Mouse (Mus musculus): ENCODE results near the gene Rere. TPM values are rescaled to one million over a fixed set of nuclear protein-coding genes. Genes with fewer than 3 reads are reported as not detected.

Rere gene
- polyA plus RNA-seq, 1 experiment from 2014 or later, result 29.0 TPM

DNA sequence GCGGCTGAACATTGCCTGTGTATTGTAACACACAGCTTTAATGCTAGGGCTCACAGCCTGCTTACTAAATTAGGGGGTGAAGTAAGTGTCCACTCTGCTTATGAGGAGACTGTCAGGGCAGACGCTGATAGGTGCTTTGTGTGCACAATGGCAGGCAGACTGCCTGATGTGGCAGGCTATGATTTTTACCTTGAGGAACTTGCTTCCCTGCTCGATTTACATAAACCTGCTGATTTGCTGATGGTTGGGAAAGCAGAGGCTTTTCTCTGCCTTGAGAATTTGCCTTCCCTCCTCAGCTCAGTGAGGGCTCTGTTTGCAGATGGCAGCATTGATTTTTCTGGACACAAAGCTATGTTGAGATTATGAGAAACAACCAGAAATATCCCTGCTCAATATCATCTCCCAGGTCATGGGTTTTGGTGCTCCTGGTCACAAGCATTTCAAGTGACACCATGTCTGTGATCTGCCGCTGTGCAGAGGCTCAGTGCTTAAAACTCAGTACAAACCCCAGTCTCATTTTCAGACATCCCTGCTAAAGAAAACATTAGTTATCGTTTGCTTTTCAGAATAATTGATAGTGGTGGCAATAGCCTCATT, 145.5 kb downstream of the Rere start:
- H3K27ac ChIP-seq (ENCODE audit: low read length), result peak overlapping the region; percentile 87
- peaks cover 28% of the 10 kb centered on the region for H3K4me1 ChIP-seq (ENCODE audit: control insufficient read depth, insufficient read depth, low read length)
- H3K4me2 ChIP-seq (ENCODE audit: low read length), result peak overlapping the region; percentile 25; the same call in 1 of the 2 replicates

GRCm38 (mm10) chr4:150428762-150429161, 147.3 kb downstream of the Rere start:
- no peak overlapping the region for H3K9ac ChIP-seq (ENCODE audit: low read depth, low read length)
- peaks cover 32% of the 10 kb centered on the region for H3K4me1 ChIP-seq (ENCODE audit: control insufficient read depth, insufficient read depth, low read length)
- no peak overlapping the region for H3K4me3 ChIP-seq (ENCODE audit: low read depth, low read length)
- H3K9me3 ChIP-seq (replicated peaks; ENCODE audit: control insufficient read depth, low read length, poor library complexity, severe bottlenecking), result no peaks in the 10 kb centered on the region
- H3K27ac ChIP-seq (ENCODE audit: low read length), result no peak overlapping the region
- ATAC-seq, result no peak
- 80% methylated on average over 4 of the region's 4 CpGs for WGBS
- H3K4me2 ChIP-seq (ENCODE audit: low read length), result no peak overlapping the region
- H3K27me3 ChIP-seq (ENCODE audit: control insufficient read depth, insufficient read depth, low read depth, low read length), result no peaks in the 10 kb centered on the region
- no peaks in the 10 kb centered on the region for H3K36me3 ChIP-seq (ENCODE audit: control insufficient read depth, insufficient read depth, low read length)

More for the DNA sequence above, 145.5 kb downstream of the Rere start:
- peak; percentile 77 for ATAC-seq
- no peak overlapping the region for H3K4me3 ChIP-seq (ENCODE audit: low read depth, low read length)
- no peaks in the 10 kb centered on the region for H3K27me3 ChIP-seq (ENCODE audit: control insufficient read depth, insufficient read depth, low read depth, low read length)
- H3K36me3 ChIP-seq (ENCODE audit: control insufficient read depth, insufficient read depth, low read length), result no peaks in the 10 kb centered on the region
- WGBS, result 7% methylated on average over 5 of the region's 5 CpGs
- H3K9ac ChIP-seq (ENCODE audit: low read depth, low read length), result peak overlapping the region; percentile 36
- H3K9me3 ChIP-seq (replicated peaks; ENCODE audit: control insufficient read depth, low read length, poor library complexity, severe bottlenecking), result no peaks in the 10 kb centered on the region

DNA sequence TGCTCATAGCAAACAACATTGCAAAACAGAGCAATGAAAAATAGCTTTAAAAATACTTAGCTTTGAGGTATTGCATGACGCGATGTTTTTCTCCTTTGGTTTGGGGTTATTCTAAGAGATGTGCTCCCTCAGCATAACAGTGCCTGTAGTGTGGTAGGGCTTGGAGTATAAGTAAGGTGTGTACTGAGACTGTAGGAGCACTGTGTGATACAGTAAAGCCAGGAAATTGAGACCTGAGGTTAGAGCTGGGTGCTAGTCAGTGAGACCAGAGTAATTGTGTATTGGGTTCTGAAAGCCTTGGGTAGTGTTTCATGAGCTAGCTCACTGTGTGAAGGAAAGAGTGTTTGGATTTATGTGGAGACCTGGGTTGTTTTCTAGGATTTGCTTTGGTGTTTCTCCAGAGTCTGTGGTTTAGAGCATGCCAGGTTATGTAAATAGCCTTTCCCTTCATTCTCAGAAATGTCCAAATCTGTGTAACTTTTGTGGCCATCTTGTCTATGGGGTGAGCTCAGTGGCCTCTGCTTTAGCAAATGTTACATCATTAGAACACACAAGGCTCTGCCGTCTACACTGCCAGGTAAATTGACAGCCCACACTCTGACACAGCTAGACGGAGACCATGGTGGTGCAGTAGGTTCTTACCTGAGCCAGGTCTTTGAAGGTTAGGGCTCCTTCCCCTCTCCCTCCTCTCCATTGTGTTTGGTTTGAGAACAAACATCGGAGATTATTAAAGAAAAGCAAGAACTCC, 152.6 kb downstream of the Rere start:
- H3K27ac ChIP-seq (ENCODE audit: low read length), result no peak overlapping the region
- H3K27me3 ChIP-seq (ENCODE audit: control insufficient read depth, insufficient read depth, low read depth, low read length), result no peaks in the 10 kb centered on the region
- H3K4me2 ChIP-seq (ENCODE audit: low read length), result no peak overlapping the region
- 89% methylated on average over 5 of the region's 5 CpGs for WGBS
- no peaks in the 10 kb centered on the region for H3K9me3 ChIP-seq (replicated peaks; ENCODE audit: control insufficient read depth, low read length, poor library complexity, severe bottlenecking)
- no peaks in the 10 kb centered on the region for H3K36me3 ChIP-seq (ENCODE audit: control insufficient read depth, insufficient read depth, low read length)
- H3K4me3 ChIP-seq (ENCODE audit: low read depth, low read length), result no peak overlapping the region
- H3K9ac ChIP-seq (ENCODE audit: low read depth, low read length), result no peak overlapping the region
- ATAC-seq, result no peak
- H3K4me1 ChIP-seq (ENCODE audit: control insufficient read depth, insufficient read depth, low read length), result peaks cover 9% of the 10 kb centered on the region

GRCm38 (mm10) chr4:150435590-150435989, 154.1 kb downstream of the Rere start:
- no peak for ATAC-seq

GRCm38 (mm10) chr4:150438621-150439020, 157.2 kb downstream of the Rere start:
- Histone ChIP-seq H3K9ac (ENCODE audit: low read depth, low read length) (no peak overlapping the region), H3K9me3 (replicated peaks; ENCODE audit: control insufficient read depth, low read length, poor library complexity, severe bottlenecking) (no peaks in the 10 kb centered on the region), H3K36me3 (ENCODE audit: control insufficient read depth, insufficient read depth, low read length) (no peaks in the 10 kb centered on the region), H3K4me2 (ENCODE audit: low read length) (no peak overlapping the region), H3K27me3 (ENCODE audit: control insufficient read depth, insufficient read depth, low read depth, low read length) (no peaks in the 10 kb centered on the region), H3K4me1 (ENCODE audit: control insufficient read depth, insufficient read depth, low read length) (peaks cover 8% of the 10 kb centered on the region), H3K27ac (ENCODE audit: low read length) (no peak overlapping the region), H3K4me3 (ENCODE audit: low read depth, low read length) (no peak overlapping the region)
- ATAC-seq, result no peak
- 76% methylated on average over 6 of the region's 6 CpGs for WGBS

More at GRCm38 (mm10) chr4:150435590-150435989, 154.1 kb downstream of the Rere start:
- Histone ChIP-seq H3K4me3 (ENCODE audit: low read depth, low read length) (no peak overlapping the region), H3K9ac (ENCODE audit: low read depth, low read length) (no peak overlapping the region), H3K4me1 (ENCODE audit: control insufficient read depth, insufficient read depth, low read length) (peaks cover 9% of the 10 kb centered on the region), H3K4me2 (ENCODE audit: low read length) (no peak overlapping the region), H3K36me3 (ENCODE audit: control insufficient read depth, insufficient read depth, low read length) (no peaks in the 10 kb centered on the region), H3K27ac (ENCODE audit: low read length) (no peak overlapping the region), H3K9me3 (replicated peaks; ENCODE audit: control insufficient read depth, low read length, poor library complexity, severe bottlenecking) (no peaks in the 10 kb centered on the region), H3K27me3 (ENCODE audit: control insufficient read depth, insufficient read depth, low read depth, low read length) (no peaks in the 10 kb centered on the region)
- WGBS, result 92% methylated on average over 5 of the region's 5 CpGs

- ATAC-seq, result no peak
- Histone ChIP-seq H3K9ac (ENCODE audit: low read depth, low read length) (no peak overlapping the region), H3K36me3 (ENCODE audit: control insufficient read depth, insufficient read depth, low read length) (no peaks in the 10 kb centered on the region)
These were observed 160.5 kb downstream of the Rere start for GRCm38 (mm10) chr4:150441931-150442330.

DNA sequence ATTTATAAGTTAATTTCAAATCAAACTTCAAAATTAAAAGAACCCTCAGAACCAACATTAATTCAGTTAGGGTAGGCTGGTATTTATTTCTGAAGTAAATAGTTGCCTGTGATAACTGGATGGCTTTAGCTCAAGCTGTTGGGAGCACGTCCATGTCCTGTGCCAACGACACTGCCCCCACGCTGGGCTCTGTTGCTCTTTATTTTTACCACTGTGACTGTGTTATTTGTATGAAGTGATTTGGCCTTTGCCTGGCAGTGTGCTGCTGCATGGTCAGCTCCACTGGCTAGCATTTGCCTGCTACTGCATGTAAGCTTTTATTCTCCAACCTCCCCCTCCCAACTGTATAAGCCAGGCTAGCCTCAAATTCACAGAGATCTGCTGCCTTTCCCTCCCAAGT, 162.6 kb downstream of the Rere start:
- H3K27ac ChIP-seq (ENCODE audit: low read length), result no peak overlapping the region
- H3K9me3 ChIP-seq (replicated peaks; ENCODE audit: control insufficient read depth, low read length, poor library complexity, severe bottlenecking), result no peaks in the 10 kb centered on the region
- no peaks in the 10 kb centered on the region for H3K36me3 ChIP-seq (ENCODE audit: control insufficient read depth, insufficient read depth, low read length)
- no peak overlapping the region for H3K9ac ChIP-seq (ENCODE audit: low read depth, low read length)
- no peaks in the 10 kb centered on the region for H3K27me3 ChIP-seq (ENCODE audit: control insufficient read depth, insufficient read depth, low read depth, low read length)
- no peak for ATAC-seq
- H3K4me2 ChIP-seq (ENCODE audit: low read length), result no peak overlapping the region
- H3K4me3 ChIP-seq (ENCODE audit: low read depth, low read length), result no peak overlapping the region
- WGBS, result 69% methylated on average over 3 of the region's 3 CpGs
- H3K4me1 ChIP-seq (ENCODE audit: control insufficient read depth, insufficient read depth, low read length), result peaks cover 39% of the 10 kb centered on the region

More at GRCm38 (mm10) chr4:150441931-150442330, 160.5 kb downstream of the Rere start:
- no peak overlapping the region for H3K4me3 ChIP-seq (ENCODE audit: low read depth, low read length)
- no peaks in the 10 kb centered on the region for H3K9me3 ChIP-seq (replicated peaks; ENCODE audit: control insufficient read depth, low read length, poor library complexity, severe bottlenecking)
- H3K27me3 ChIP-seq (ENCODE audit: control insufficient read depth, insufficient read depth, low read depth, low read length), result no peaks in the 10 kb centered on the region
- peaks cover 26% of the 10 kb centered on the region for H3K4me1 ChIP-seq (ENCODE audit: control insufficient read depth, insufficient read depth, low read length)
- no peak overlapping the region for H3K27ac ChIP-seq (ENCODE audit: low read length)
- WGBS, result 73% methylated on average over 10 of the region's 10 CpGs
- no peak overlapping the region for H3K4me2 ChIP-seq (ENCODE audit: low read length)

- no peaks in the 10 kb centered on the region for H3K36me3 ChIP-seq (ENCODE audit: control insufficient read depth, insufficient read depth, low read length)
- H3K4me1 ChIP-seq (ENCODE audit: control insufficient read depth, insufficient read depth, low read length), result peaks cover 48% of the 10 kb centered on the region
- no peaks in the 10 kb centered on the region for H3K9me3 ChIP-seq (replicated peaks; ENCODE audit: control insufficient read depth, low read length, poor library complexity, severe bottlenecking)
- H3K4me2 ChIP-seq (ENCODE audit: low read length), result no peak overlapping the region
- no peak overlapping the region for H3K9ac ChIP-seq (ENCODE audit: low read depth, low read length)
- peak overlapping the region; percentile 78 for H3K27ac ChIP-seq (ENCODE audit: low read length)
- no peak overlapping the region for H3K4me3 ChIP-seq (ENCODE audit: low read depth, low read length)
- WGBS, result 45% methylated on average over 4 of the region's 4 CpGs
- no peak for ATAC-seq
- H3K27me3 ChIP-seq (ENCODE audit: control insufficient read depth, insufficient read depth, low read depth, low read length), result no peaks in the 10 kb centered on the region
These were observed 165.2 kb downstream of the Rere start for GRCm38 (mm10) chr4:150446617-150447016.

GRCm38 (mm10) chr4:150447517-150447916, 166.1 kb downstream of the Rere start:
- 73% methylated on average over 3 of the region's 3 CpGs for WGBS
- Histone ChIP-seq H3K9ac (ENCODE audit: low read depth, low read length) (no peak overlapping the region), H3K36me3 (ENCODE audit: control insufficient read depth, insufficient read depth, low read length) (no peaks in the 10 kb centered on the region), H3K4me1 (ENCODE audit: control insufficient read depth, insufficient read depth, low read length) (peaks cover 51% of the 10 kb centered on the region), H3K4me2 (ENCODE audit: low read length) (no peak overlapping the region), H3K27me3 (ENCODE audit: control insufficient read depth, insufficient read depth, low read depth, low read length) (no peaks in the 10 kb centered on the region), H3K4me3 (ENCODE audit: low read depth, low read length) (no peak overlapping the region), H3K9me3 (replicated peaks; ENCODE audit: control insufficient read depth, low read length, poor library complexity, severe bottlenecking) (no peaks in the 10 kb centered on the region), H3K27ac (ENCODE audit: low read length) (no peak overlapping the region)
- no peak for ATAC-seq
